Mouse (Mus musculus) layer of hippocampus, adult 11-12 months (tissue): ENCODE results near the gene Khdc4.
A peak's percentile ranks its signal among the peaks of the same experiment; 100 is the strongest.

Experiments used
- DNase-seq: peaks from one replicate; pipeline ENCODE4 v3.0.0; 2022; ENCODE audit warnings: low spot score

Gene Khdc4

DNA sequence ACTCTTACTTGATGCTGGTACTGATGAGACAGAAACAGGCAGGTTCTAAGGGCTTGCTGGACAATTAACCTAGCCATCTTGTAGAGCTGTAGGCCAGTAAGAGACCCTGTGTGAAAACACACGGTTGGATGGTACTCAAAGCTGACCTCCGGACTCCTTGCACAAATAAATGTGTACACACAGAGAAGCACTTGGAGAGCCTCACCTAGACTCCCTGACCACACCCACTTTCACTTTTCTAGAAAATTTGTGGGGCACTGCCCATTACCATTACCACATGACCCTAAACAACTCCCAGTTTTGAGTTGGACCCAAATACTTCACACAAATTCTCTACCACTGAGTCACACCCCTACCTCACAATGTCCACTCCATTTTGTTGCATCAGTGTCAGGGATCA, 51.0 kb downstream of the Khdc4 start:
- DNase-seq, result no peak

DNA sequence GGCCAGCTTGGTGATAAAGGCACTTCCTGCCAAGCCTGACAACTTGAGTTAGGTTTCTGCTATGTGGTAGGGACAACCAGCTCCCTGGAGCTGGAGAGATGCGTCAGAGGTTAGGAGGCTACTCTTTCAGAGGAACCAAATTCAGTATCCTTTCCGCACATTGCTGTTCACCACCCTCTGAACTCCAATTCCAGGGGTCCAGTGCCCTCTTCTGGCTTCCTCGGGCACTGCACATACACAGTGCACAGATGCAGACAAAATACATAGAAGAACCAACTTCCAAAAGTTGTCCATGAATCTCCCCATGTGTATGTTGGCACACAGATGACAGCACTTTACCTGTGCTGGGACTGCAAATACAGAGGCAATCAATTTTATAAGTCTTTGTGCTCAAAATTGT, 53.0 kb downstream of the Khdc4 start:
- DNase-seq, result peak; percentile 63

DNA sequence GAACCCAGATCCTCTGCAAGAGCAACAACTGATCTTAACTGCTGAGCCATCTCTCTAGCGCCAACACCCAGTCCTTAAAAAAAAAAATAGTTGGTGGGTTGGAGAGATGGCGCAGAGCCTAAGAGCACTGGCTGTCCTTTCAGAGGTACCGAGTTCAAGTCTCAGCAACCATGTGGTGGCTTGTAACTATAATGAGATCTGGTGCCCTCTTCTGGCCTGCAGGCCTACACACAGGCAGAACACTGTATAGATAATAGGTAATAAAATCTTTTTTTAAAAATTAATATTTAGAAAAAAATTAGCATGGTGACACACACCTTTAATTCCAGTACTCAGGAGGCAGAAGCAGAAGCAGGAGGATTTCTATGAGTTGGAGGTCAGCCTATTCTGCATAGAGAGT, 54.5 kb downstream of the Khdc4 start:
- no peak for DNase-seq

DNA sequence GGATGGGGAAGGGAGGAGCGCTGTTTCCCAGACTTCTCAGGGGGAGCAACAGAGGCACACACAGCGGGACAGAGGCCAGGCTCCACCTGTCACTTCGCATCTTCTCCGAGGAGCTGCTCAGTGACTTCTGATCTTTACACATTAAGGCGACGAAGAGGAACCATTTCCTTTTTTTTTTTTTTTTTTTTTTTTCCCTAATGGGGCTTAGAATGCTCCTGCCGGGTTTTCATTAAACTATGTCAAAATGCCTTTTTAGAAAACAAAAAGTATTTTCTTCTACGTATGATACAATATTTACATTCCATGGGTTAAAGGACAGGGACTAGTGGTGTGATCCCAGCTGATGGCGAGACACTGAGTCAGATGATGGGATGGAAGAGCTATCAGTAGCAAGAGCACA, 59.9 kb downstream of the Khdc4 start:
- no peak for DNase-seq

DNA sequence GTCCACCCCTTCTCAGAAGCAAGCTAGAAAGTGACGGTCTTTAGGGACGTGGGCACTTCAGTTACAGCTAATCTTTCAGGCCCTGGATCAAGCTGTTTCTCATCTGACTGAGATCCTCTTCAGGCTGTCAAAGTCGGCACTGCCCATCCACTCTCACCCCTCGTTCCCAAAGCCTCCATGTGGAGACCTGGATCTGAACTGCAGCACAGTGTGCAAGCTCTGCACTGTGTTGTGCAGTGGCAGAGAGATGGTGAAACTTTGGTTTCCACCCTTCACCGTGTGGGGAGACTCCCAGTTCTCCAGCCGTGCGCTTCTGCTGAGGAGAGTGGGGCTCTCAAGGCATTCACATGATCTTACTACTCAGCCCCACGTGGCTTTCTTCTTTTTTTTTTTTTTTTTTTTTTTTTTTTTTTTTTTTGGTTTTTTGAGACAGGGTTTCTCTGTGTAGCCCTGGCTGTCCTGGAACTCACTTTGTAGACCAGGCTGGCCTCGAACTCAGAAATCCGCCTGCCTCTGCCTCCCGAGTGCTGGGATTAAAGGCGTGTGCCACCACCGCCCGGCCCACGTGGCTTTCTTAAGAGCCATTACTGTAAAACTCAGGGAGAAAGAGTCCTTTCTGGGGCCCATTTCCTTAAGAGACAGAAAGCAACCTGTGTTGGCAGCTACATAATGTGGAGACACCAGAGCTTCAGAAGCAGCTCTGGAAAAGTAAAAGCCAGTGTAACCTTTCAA, 60.7 kb downstream of the Khdc4 start:
- no peak for DNase-seq

DNA sequence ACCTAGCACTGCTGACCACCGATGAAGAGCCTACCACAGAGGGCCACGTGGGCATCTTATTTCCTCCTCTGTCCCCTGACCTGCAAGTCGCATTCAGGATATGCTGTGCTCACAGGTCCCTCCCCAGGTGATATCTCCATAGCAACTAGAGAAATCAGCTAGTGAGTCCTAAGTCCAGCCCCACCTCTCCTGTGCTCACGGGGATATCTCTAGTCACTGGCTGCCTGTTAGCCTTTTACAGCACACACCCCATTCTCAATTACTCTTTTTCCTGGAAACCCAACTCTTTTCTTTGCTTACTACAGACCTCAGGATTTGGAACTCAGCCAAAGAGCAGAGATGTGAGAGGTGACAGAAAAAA, 61.2 kb downstream of the Khdc4 start:
- DNase-seq, result no peak

DNA sequence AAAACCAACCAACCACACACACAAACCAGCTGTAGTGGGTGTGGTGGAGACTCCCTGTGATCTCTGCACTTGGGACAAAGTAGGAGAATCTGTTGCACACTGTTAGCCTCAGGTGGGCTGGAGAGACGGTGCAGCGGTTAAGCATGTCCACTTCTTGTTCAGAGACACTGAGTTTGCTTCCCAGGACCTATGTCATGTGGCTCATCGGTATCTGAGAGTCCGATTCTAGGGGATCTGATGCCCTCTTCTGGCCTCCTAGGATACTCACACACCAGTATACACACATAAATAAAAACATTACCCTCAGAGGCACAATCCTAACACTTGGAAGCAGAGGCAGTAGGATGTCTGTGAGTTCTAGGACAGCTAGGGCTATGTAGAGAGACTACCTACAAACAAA, 68.7 kb downstream of the Khdc4 start:
- no peak for DNase-seq

DNA sequence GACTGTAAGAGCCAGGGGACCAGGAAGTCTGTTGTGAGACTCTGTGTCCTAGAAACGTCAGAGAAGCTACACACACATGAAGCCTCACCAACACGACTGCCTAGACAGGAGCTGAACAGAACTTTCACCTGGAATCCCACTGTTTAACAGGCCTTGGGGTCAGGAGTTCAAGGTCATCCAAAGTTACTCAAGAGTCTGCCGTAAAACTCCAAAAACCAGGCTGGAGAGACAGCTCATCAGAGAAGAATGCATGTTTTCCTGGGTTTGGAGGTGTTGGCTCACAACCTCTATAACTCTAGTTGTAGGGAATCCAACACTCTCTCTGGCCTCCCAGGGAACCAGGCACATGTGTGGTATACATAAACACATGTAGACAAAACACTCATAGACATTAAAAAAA, 69.9 kb downstream of the Khdc4 start:
- DNase-seq, result no peak

DNA sequence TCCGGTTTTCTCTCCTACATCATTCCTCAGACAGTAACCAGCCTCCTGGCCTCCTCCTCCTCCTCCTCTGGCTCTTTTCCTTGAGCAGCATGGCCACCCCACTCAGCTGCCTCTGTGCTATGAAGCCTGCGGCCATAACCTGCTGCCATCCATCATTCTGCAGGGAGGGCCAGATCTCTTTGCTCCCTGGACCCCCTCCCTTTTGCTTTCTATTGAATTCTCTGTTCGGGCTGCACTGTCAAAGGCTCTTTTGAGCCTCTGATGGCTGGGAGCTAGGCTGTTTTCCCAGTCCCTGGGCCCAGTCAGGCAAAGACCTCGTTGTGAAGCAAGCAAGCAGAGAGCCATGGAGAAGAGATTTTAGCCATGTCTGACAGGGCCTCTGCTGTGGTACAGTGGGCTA, 70.7 kb downstream of the Khdc4 start:
- DNase-seq, result peak; percentile 51

DNA sequence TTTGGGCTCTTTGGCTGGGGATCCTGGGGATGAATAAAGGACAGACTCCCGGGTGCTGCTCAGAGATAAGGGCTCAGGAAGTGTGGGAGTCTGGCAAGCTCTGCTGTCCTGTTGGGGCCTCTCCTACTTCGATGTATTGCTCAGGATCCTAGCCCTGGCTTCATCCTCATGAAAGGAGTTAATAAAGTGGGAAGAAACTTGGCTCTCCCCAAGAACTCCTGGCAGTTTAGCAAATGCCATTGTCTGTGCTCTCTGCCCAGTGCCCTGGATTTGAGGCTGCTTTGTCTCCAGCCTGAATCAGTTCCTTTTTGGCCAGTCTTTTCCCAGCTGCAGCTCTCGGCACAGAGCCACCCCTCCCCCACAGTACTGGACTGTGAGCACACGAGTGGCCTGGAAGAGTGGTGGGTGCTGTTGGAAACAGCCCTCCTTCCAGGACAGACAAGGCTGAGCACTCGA, 72.5 kb downstream of the Khdc4 start:
- peak; percentile 93 for DNase-seq

DNA sequence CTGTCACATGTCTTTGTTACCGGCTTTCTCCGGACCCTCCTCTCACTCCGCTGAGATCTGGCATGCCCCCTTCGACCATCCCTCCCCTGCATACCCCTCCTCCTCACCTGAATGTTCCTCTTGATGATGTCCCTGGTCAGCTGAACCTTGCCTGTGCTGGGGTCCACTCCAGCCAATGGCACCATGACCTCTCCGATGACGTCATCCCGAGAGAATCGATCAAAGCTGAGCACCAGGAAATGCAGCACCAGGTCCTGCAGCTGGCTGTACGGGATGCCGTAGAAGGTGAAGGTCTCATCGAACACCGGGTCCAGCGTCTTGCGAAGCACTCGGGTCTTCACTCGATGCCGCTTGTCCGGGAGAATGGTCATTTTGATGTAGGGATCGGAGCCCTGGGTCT, 76.0 kb downstream of the Khdc4 start:
- DNase-seq, result no peak

DNA sequence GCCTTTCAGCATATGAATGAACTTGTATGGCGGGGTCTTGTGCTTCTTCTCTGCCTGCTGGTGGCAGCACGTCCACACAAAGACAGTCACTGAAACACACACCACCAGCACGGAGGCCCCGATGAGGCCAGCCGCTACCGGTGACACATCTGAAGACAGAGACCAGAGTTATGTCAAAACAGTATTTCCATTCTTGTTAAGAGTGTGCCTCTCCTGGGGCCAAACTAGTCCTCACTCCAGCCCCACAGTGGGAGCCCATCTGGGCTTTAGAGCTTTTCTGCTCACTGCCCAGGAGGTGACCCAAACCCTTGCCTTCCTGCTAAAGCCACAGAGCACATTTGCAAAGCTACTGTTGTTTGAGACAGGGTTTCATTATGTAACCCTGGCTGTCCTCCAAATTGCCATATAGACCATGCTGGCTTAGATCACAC, 76.8 kb downstream of the Khdc4 start:
- DNase-seq, result no peak
